Mouse (Mus musculus) brain, embryonic 14.5 days (tissue): ENCODE measurements around the gene Smchd1.

ENCODE experiments used
- CTCF ChIP-seq: fragments of 200-500 bp; IDR thresholded peaks from 2 replicates; pipeline ENCODE4 v1.5.1; 2012; ENCODE audit warnings: inconsistent platforms, mild to moderate bottlenecking, moderate library complexity, borderline replicate concordance; ENCODE audit not compliant: insufficient read depth, insufficient read length; ENCODE audit errors: extremely low read depth
- POLR2A ChIP-seq: fragments of 200-500 bp; IDR thresholded peaks from 2 replicates; pipeline ENCODE4 v1.6.1; 2012; ENCODE audit warnings: mild to moderate bottlenecking, inconsistent platforms, borderline replicate concordance; ENCODE audit not compliant: poor library complexity, insufficient read depth, insufficient read length, severe bottlenecking; ENCODE audit errors: extremely low read depth

DNA sequence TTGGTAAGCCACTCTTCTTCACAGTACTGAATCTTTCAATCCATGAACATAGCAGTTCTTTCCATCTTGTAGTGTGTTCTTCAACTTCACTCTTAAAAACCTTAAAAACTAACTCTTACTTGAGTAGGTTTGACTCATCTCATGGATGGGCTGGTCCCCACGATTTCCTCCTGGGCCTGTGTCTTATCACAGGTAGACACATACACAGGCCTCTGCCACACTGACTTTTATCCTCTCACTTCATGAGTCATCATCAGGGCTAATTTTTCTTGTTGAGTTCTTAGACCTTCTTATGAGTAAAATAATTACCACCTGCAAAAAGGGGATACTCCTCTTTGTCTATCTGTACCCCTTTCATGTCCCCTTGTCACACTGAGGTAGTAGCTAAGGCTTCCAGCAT is 58.1 kb downstream of the Smchd1 start:
- TF ChIP-seq CTCF, result no peak
- no peak for TF ChIP-seq POLR2A
